Mouse (Mus musculus) adrenal gland, adult 8-10 months (tissue): ENCODE measurements around the gene Zfp704. TPM values are rescaled to one million over a fixed set of nuclear protein-coding genes. Genes with fewer than 3 reads are reported as not detected.

Experiments used
- DNase-seq: peaks from one replicate; pipeline ENCODE4 v3.0.0; 2022
- total RNA-seq, 4 experiments: library from RNA; stranded (reverse); gene quantifications; 2 replicates each; pipeline ENCODE4 v1.2.4; 2022

The Zfp704 gene
- total RNA-seq, 4 experiments from 2014 or later, result 14.5 to 22.8 (median 16.7) TPM

DNA sequence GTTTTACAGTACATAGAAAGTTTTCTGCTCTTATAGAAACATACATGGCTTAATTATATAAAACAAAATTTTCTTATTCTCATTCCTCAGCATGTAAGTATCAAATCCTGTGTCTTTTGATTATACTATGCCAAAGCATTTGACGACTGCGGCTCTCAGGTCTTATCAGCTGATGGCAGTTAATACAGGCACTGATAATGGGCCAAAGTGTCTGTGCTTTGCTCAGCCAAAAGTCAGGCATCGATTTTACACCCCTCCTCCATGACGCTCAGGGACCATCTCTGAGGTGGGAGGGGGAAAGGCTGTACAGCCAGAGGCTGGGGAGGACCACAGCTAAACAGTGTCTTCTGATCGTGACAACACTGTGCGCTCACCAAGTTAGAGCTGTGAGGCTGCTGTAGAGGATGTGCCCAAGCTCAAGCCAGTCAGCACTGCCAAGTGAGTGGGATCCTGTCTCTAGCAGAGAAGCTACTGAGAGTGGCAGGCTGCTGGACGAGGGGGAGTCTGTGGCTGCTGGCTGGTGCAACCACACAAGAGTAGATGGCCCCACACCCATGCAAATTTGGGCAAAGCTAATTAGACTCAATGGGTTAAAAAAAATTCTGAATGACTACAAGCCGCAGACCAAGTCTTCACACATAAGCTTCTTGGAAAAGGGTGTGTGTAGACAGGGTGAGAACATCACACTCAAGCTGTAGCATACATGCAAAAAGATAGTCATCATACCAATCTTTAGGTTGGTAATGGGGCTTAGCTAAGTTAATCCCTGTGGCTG lies 155.1 kb downstream of the Zfp704 start:
- no peak for DNase-seq

DNA sequence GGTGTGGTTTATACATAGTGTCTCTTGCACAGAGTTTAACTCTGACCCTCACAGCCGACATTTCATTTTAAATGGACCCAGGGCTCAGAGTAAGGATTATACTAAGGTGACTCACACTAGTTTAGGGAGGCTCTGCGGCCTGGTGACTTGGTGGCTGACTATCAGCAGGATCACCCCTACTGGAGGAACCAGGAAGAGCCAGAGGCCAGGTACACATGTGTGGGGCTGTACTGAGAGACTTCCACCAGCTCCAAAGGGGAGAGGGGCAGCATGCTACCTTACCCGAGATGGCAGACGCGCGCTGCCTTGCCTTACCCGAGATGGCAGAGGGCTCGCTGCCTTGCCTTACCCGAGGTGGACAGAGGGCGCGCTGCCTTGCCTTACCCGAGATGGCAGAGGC lies 159.4 kb downstream of the Zfp704 start:
- DNase-seq, result no peak

DNA sequence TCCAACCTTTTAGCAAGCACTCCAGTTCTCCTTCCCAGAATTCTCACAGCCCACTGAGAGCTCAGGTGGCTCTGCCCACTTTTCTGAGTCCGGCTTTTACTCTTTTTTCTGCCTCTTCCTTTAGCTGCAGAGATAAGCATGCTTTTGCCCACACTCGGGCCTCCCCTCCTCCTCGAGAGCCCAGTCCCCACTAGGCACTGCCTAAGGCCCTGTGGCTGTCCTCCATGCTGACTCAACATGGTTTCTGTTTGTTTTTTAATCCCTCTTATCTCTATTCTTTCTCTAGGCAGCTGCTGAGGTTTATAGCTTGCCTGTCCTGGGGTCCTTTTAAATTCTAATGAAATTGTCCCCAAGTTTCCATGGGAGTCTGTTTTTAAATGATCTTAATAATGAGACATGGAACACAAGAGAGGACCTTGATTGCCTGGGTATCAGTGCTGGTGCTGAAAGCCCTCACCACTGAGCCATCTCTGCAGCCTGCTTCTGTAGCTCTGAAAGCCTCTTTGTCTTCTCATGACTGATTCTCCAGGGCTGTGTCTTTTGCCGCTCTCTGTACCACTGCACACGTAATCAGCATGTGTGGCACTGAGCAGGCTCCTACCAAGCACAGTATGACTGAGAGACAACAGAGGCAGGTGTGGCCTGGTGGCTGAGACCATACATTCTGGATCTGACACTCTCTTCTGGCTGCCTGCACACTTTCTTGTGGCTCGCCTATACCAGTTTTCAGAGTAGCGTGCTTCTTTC lies 160.5 kb downstream of the Zfp704 start:
- no peak for DNase-seq

DNA sequence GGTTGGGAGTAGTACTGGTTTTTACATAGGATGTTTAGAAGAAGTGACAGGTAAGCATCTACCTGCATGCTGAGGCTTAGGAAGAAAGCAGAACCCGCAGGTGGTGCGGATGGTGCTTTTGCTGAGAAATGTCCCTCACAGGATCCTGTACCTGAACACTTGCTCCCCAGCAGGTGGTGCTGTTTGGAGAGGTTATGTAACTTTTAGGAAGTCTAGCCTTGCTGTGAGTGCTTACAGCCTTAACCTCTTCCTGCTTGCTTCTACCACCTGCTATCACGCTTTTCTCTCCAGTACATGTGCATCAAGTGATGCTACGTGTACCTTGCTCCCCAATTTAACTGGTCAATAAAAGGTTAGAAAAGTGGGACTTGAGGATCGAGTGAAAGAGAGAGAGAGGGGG lies 161.3 kb downstream of the Zfp704 start:
- no peak for DNase-seq

DNA sequence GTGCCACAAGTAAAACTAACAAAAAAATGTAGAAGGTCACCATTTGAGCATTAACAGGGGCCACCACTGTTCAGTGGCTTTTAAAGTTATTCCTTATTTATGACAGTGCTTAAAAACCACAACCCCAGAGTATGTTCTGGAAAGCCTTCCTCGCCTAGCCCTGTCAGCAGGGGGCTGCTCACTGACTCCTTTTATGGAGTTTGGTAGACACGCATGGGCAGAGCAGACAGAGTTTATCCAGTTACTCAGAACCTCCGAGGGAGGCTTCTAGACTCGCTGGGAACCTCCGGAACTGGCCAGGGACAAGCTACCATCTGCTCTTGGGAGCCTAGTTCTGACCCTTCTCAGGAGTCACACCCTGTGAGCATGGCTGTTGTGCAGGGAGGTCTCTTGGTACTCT lies 165.3 kb downstream of the Zfp704 start:
- DNase-seq, result no peak

DNA sequence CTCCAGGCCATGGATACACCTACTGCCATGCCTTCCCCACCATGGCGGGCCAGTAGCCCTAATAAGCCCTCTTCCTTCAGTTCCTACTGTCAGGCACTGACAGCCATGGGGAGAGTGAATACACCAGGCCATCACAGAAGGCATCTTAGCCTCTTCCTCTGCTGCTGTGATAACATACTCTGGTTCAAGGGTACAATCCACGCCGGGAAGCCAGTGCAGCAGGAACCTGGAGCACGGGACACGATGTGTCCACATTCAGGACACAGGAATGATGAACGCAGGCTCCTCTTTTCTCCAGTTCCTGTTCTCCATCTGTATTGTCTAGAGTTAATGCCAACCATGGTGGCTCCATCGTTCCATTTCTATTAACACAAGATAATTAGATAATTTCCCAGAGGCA lies 165.9 kb downstream of the Zfp704 start:
- DNase-seq, result no peak

DNA sequence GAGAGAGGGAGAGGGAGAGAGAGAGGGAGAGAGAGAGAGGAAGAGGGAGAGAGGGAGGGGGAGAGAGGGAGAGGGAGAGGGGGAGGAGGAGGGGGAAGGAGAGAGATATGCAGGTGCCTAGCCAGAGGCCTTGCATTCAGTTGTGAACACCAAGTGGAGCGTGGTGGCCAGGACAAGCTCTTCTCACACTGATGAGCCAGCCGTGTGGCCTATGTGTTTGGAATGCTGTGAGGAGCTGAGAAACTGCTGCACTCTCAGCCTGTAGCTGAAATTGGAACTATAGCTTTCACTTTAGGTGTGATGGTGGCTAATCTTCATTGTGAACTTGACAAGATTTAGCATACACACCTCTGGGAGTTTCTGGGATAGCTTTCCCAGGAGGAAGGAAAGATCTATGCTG lies 166.4 kb downstream of the Zfp704 start:
- no peak for DNase-seq

DNA sequence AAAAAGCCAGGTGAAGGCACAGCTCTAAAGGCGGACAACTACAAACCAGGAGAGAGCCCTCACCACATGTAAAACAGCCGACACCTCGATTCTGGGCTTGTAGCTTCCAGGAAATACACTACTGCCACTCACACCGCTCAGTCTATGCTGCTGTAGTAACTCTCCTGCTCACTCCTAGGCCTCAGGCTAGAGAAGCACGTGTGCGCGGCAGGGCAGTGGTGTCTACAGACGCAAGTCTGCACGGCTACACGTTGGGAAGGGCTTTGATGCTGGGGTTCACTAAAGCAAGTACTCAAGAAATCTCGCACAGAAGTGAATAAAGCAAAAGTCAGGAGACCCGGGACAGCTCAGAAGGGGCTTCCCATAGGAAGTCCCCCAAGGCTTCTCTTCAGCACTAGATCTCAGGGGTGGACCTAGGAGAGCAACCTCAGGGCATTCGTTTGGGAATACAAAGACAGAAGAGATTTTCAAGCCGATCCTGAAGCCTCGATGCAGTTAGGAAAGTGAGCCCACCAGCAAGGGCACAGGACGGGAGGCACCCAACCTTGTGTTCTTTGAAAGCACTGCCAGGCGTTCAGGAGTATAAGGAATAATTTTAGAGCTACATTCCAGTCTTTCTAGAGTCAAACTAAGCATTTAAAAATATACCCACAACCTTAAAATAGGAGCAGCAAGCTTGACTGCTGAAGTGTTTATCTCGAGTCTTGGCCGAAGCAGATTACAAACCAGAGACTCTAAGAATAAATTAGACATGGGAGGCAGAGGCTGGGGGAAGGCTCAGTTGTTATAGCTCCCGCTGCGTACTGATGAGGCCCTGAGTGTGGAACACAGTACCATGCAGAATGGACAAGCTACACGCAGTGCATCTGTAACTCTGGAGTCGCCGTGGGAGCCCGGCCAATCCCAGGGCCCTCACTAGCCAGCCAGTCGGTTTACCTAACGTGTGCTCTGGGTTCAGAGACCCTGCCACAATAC lies 168.0 kb downstream of the Zfp704 start:
- DNase-seq, result no peak

DNA sequence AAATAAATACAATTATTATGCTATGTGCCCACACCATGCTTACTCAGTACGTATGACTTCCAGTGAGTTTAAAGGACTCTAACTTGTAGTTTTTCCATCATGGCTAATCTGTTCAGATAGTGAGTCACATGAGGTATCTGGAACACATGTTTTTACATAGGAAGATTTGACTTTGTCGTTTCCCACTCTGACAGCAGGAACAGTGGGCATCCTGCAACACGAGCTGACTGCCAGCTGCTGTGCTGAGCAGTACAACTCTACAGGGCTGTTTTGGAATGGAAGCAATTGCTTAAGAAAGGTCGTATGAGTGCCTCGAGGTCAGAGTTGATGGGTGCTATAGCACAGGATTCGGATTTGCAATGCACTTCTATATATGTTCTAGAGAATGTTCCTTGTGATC lies 169.4 kb downstream of the Zfp704 start:
- DNase-seq, result no peak

DNA sequence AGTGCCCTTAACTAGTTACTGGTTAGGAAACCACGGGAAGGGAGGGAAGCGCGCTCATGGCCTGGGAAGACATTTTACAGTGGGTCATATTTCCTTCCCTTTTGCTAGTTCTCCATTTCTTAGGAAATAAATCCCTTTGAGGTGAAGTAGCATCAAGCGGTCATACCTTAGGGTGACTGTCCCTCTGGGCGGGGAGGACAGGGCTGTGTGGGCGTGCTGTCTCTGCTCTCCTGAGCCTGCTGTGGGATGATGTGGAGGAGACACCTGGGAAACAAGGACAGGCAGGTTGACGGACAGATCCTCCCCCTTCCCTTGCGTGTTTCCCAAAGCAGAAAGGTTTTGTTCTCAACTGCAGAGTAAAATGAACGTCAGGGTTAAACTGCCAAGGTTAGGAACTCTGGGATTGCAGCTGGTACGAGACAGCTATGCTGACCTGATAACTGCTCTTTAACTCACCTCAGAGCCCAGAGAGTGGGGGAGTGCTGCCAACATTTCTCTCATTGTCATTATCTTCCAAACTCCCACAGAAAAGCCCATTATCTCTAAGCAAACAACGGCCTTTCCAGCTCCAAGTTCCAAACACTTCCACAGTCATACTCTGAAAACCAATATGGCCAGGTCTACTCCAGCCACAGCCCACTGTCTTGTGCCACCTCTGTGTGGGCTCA lies 170.1 kb downstream of the Zfp704 start:
- no peak for DNase-seq

DNA sequence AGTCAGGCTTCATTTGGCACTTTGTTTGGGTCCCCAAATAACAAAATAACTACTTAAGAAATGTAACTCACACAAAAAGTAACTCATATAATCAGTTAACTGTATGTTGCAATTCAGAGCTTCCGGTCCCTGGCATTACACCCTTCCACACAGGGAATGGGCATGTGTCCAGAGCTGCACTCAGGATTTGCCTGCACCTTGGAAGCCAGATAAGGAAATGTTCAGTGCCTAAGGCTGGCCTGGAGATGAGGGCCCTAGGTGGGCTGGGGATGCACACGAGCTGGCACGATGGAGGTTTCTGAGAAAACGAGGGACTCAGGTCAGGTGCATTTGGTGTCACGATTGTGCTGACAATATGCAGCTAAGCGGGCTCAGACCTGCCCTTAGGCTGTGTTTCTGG lies 173.6 kb downstream of the Zfp704 start:
- no peak for DNase-seq

DNA sequence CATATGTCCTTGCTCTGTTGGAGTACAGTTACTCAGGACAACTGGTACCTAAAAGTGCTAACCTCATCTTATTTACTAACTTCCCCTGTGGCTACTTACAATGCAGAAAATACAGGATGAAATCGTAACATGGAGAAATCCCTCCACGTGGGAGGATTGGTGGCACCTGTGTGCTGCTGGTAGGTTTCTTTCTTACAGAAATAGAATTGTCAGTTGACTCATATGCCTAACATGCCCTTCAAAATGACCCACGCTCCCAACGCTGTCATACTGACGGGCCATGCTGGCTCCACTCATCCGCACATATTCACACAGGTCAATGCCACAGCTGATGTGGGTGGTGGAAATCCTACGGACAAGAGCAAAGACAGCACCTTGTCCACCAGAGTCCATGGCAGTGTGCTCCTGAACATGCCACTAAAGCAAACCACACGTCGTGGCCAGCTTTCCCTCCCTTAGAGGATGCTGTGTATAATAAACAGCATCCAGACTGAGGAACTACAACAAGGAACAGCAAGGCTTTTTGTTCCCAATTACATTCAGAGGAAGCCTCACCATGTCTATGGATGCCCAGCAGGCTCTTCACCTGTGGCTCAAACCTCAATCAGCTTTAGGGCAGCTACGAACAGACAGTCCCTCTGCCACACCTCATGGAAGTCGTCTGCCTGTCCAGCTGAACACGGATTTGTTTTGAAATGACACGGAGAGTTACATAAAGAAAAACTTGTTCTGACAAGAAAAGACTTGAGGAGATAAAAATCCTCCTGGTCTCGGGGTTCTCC lies 175.3 kb downstream of the Zfp704 start:
- no peak for DNase-seq

DNA sequence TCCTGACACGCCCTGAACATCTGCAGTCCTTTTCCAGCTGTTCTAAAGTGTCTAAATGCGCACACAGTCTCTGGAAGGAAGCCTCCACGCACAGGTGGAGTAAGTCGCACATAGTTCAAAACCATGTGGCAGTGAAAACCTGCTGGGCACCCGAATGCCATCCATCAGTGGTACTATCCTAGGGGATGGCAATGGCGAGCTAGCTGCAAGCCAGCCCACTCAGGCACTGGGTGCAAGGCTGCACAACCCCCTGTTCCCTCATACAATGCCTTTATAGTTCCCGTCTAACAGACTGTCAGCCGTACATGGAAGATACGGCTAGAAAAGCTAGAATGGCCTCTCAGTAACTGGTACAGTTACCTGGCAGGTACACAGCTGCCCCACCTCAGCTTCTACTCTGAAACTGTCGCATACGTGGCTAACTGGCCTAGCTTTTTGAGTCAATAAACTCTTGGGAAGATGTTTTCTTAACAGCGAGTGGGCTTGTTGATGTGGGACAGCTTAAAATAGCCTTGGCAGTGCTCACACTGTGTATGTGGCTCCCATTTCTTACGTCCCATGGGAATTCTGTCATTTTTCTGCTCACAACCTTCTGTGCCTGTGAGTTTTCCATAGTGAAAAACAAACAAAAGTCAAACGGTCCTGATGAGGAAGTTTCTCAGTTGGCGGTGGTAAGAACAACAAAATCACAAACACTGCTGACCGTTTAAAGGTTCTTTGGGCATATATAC lies 176.9 kb downstream of the Zfp704 start:
- no peak for DNase-seq

DNA sequence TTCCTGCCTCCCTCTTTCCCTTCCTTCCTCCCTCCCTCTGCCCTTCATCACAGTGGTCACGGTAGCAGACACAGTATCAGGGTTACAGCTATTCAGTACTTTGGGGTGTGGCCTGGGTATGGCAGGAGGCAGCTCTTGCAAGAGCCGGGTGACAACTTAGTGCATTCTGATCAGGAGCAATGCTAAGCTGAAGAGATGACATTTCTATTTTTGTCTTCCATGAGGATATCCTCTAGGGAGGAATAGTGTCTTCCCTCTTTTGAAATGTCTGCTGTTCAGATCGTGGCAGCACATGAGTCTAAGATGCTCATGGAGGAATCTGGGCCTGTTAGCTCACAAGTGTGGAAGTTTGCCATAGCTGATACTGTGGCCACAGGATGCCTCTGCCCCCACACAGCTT lies 177.7 kb downstream of the Zfp704 start:
- no peak for DNase-seq

DNA sequence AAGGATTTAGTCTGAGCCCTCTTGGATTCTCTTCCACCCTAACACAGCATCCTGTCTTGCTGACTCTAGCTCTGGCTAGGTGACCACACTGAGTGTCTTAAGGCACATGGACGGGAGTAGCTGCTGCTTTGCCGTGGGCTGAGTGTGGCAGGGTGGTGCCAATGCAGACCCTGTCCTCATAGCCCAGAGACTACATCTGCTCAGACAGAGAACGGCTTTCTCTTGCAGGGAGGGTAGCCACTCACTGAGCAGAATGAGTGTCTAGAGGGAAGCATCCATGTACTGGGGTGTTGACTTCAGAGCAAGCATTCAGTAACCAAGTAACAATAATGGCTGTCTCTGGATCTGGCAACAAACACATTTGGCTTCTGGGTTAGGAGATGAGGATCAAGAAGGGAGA lies 179.9 kb downstream of the Zfp704 start:
- no peak for DNase-seq

DNA sequence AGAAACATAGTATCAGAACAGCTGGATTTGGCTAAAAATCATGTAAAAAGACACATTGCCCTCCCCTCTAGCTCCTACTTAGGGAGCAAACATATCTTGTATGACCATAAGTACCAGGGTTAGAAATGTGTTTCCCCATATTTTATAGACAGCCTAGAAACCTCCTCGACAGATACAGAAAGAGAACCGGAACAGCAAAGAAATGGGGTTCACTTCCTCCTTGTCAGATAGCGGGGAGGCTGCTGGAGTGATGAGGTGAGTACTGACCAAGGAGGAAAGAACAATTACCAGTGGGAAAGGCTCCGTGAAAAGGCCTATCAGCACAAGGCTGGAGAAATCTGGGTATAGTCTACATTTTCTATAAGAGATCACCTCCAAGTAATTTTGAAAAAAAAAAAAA lies 182.1 kb downstream of the Zfp704 start:
- no peak for DNase-seq

DNA sequence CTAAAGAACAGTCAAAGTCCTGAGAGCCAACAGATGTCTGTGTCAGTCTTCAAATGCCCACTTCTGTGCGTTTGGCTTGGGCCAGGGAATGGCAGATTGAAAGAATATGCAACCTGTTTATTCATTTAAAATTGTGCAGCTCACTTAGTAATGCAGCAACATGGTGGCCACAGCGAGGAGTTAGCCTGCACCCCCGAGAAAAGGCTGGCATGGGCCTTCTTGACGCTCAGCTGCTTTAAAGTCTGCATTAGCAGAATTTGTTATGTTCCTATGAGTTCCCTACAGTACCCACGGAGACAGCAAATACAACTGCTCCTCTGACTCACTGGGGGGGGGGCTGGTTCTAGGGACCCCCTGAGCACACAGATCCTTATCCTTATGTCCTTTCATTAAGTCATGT lies 184.2 kb downstream of the Zfp704 start:
- DNase-seq, result no peak

DNA sequence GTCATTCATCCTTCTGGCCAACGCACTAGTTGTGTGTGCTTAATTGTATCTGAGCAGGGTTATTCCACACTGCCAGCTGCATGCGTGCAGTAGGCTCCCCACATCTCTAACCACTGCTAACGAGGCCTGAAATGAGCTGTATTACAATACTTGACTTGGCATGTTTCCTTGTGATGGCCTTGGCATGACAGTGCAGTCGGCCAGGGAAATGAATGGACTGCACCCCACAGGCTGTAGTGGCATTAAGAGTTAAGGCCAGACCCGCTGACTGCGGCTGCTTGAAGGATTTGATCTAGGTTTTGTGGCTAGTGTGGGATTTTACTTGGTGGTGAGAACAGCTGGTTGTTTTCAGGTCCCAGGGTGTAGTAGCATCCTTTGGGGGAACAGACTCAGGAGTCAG lies 185.2 kb downstream of the Zfp704 start:
- peak; percentile 50 for DNase-seq

DNA sequence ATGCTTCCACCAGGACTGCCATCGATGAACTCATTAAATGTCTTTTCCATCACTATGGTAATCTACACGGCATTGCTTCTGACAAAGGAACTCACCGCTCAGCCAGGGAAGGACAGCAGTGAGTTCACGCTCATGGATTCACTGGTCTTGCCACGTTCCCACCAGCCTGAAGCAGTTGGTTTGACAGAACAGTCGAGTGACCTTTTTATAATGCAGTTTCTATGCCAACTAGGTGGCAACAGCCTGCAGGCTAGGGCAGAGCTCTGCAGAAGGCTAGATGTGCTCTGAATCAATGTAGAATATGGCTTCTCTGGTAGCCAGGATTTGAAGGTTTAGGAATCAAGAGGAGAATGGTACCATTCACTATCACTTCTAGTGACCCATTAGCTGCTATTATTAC lies 186.2 kb downstream of the Zfp704 start:
- DNase-seq, result no peak

DNA sequence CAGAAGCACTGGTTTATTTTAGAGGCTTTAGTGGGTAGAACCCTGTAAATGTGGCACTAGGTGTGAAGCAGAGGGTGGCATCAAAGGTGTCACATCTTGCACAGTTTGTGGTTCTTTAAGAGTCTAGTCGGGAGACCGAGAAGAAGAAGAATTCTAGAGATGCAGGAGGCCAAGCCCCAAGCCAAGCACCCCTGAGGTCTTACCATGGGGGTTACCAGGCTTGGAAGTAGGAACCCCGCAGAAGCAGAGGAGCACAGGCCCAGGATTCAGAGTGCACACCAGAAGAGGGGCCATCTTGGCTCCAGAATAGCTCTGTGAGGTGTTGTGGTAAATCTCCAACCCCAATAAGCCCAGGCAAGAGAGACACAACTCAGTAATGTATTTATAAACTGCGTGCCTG lies 201.0 kb downstream of the Zfp704 start:
- DNase-seq, result no peak

DNA sequence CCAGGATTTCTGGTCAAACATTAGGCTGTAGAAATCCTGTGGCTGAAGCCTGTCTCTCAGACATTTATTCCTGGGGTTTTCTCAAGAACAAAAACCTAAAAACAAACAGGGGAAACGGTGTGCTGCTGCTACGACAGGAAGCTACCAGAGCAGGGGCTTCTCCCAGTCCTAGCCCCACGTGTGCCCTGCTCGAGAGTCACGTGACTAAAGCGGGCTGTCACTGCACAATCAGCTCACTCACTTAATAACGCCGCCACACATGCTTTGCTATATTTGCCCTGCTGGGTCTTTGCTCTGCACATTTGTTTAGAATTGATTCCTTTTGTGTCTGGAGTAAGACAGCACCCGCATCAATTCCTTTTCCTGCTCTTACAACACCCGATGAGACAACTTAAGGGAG lies 202.1 kb downstream of the Zfp704 start:
- no peak for DNase-seq
